Mouse (Mus musculus) megakaryocyte, embryonic 14.5 days (primary cell): ENCODE results near the gene Smarca4.

Source experiments
- FLI1 ChIP-seq: IDR thresholded peaks from 2 replicates; pipeline ENCODE4 v1.6.1; 2012; ENCODE audit warnings: low read length, inconsistent platforms, mixed read lengths
- GATA1 ChIP-seq: IDR thresholded peaks from 3 replicates; pipeline ENCODE4 v1.6.1; 2012; ENCODE audit warnings: mixed read lengths, low read length, inconsistent platforms, borderline replicate concordance

DNA sequence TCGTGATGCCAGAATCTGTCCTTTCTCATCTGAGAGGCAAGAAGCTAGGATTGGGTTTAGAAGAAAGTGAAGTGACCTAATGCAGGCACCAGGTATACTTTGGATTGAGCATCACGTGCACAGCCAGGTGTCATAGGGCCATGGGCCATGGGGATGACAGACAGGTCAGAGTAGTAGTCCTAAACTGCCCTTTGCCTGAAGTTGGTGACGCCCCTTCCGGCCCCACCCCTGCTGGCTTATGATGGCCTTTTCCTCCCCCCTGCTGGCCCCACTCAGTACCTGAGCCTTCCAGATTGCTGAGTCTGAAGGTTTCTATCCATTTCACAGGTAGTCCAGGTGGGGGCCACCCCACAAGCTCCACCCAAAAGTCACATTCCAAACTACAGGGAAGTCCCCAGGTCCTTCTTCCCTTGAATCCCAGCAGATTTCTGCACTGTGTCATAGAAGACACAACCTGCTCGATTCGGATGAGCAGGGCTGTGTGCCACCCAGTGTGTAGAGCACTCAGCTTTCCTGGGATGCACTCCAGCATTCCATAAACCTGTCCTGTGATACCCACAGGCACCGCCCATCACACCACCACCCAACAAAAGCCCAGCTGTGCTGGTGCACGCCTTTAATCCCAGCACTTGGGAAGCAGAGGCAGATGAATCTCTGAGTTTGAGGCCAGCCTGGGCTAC lies 90.8 kb downstream of the Smarca4 start:
- TF ChIP-seq GATA1 (no peak), FLI1 (no peak)
